Mouse (Mus musculus) embryonic stem cell, embryonic (primary cell): ENCODE results near the gene Sox21.

ENCODE experiments used
- CTCF ChIA-PET, 4 experiments: fragments of 300-600 bp in 2 of 4; fragments of 350-600 bp in 2 of 4; sonication (Branson Sonifier 250); formaldehyde crosslinking; loops; one replicate each; lab custom pipeline; 2022; ENCODE audit warnings: inconsistent platforms in 2 of 4; lab: Charles Lee
- POLR2A ChIA-PET, 4 experiments: fragments of 300-600 bp in 2 of 4; fragments of 350-600 bp in 2 of 4; sonication (Branson Sonifier 250); formaldehyde crosslinking; loops; one replicate each; lab custom pipeline; 2022; ENCODE audit warnings: antibody characterized with exemption in 4 of 4, inconsistent platforms in 1 of 4; lab: Charles Lee

Gene Sox21

DNA sequence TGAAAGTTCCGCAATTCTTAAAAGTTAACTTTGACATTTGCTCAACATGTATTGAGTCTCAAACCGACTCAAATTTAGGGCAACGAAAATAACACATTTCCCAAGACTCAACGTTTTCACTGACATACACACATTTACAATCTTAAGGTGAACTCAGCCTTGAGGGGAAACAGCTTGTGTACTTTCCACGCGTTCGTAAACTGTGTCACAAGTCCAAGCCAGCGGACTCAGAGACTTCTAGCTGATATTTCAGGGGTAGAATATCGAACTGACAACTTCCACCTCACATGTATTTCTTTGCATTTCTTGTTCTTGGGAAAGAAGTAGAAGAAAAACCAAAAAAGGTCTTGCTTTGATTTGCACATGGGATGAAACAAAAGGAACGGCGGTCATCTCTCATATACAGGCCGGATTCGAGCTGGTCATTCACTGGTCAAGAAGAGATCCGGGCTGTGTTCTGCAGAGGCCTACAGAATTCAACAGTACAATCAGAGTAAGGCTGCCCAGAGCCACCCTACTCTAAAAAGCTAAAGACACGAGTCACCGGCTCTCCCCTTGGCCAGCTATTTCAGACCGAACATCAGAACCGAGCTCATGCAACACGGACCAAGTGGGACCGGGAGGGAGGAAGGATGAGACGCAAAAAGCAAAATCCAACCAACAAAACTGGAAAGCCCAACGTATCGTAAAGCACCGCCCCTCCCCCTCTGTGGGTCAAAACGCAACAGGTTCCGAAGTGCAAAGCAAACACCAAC, 2.9 kb downstream of the Sox21 start:
- CTCF ChIA-PET, result no interaction called here
- POLR2A ChIA-PET, result interaction anchor here in 3 of 4 experiments (0.6 to 0.8 kb wide), 3 partner anchors 59 to 435 kb away, joined by 3 to 5 read pairs (median 3); no protein-coding TSS in a partner anchor

DNA sequence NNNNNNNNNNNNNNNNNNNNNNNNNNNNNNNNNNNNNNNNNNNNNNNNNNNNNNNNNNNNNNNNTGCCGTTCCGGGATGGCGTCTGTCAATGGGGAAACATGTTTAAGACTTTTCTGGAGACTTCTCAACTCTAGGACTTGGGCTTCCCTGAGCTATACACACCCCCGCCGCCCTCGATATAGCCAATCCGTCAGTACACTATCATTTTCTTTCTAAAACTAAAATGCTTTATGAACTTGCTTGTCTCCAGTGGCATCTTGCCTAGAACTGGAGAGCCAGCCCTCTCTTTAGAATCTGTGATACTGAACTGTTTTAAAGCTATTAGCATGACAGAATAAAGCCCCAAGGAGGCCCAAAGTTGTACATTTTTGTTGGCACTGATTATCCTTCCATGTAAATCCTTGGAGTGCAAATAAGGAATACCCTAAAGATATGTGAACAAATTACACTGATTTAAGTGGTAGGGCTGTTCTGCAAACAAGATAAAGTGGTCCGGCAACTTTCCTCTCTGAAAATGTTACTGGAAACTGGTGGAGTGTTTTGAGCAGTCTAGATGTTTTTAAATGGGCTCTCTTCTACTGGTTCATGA, 4.4 kb downstream of the Sox21 start:
- ChIA-PET POLR2A (interaction anchor here in 1 of 4 experiments (1.0 kb wide), 1 partner anchor 11 kb away, joined by 3 read pairs; no protein-coding TSS in a partner anchor), CTCF (no interaction called here)

DNA sequence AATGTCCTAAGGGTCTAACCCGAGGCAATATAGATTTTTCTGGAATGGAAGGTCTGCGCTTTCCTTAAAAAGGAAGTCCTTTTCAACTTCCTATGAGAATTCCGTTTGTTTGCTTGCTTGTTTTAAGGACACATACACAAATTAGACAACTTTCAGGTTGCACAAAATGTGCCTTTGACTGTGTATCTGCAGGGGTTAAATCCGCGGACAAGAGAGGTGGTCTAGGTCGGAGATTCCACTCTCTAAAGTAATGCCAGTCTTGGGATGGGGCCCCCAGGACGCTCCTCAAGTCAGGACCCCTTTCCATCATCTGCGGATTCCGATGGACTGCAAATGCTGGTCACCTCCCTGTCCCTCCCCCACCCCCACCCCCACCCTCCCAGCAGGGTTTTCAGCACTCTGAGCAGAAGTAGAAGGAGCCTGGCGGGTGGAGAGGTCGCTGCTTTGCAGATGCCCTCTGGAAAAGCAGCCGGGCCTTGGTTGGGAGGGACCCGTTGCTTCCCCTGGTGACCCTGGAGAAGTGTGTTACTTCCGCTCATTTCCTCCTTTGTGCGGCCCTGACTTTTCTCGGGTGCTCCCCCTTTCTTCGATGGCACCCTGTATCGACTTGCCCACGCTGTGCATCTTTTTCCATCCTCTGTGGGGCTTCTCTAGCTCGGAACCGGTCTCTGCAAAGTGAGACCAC, 10.2 kb downstream of the Sox21 start:
- POLR2A ChIA-PET, result interaction anchor here (0.6 to 3.4 kb wide), 8 partner anchors 10 to 42 kb away, joined by 3 to 14 read pairs (median 4); partner anchors contain the start of gene Sox21 (in 3 of the 4)

DNA sequence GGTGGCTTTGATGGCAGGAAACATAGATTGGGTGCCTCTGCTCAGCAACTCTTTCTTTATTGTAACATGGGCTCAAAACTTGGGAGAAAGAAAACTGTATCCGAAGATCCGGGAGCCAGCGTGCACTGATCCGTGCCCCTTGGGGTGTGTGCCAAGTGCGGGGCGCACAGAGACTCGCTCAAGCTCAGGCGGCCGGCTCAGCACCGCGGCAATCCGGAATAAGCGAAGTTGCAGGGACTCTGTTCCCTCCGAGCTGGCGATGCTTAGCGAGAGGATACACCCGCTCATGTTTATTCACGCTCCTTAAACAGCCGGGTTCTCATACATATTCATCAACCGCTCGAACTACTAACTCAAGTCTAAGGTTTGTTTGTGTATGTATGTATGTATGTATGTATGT, 10.9 kb downstream of the Sox21 start:
- POLR2A ChIA-PET, result interaction anchor here in 3 of 4 experiments (0.6 to 3.4 kb wide), 4 partner anchors 10 to 129 kb away, joined by 3 to 14 read pairs (median 4); partner anchors contain the start of gene Sox21 (in 2 of the 3)
- CTCF ChIA-PET, result interaction anchor here in 2 of 4 experiments (0.6 to 0.8 kb wide), 2 partner anchors 22 to 464 kb away, joined by 4 to 5 read pairs; no protein-coding TSS in a partner anchor

More for the DNA sequence above, 10.2 kb downstream of the Sox21 start:
- CTCF ChIA-PET, result interaction anchor here in 3 of 4 experiments (0.6 to 0.8 kb wide), 6 partner anchors 71 to 604 kb away, joined by 3 to 5 read pairs (median 4); no protein-coding TSS in a partner anchor

GRCm38 (mm10) chr14:118225061-118225743, 11.6 kb downstream of the Sox21 start:
- ChIA-PET CTCF (interaction anchor here in 3 of 4 experiments (0.6 to 0.8 kb wide), 3 partner anchors 21 to 465 kb away, joined by 3 to 5 read pairs (median 4); no protein-coding TSS in a partner anchor), POLR2A (interaction anchor here in 1 of 4 experiments (0.6 to 1.5 kb wide), 3 partner anchors 10 to 128 kb away, joined by 3 to 6 read pairs (median 3); partner anchors contain the start of gene Sox21)

DNA sequence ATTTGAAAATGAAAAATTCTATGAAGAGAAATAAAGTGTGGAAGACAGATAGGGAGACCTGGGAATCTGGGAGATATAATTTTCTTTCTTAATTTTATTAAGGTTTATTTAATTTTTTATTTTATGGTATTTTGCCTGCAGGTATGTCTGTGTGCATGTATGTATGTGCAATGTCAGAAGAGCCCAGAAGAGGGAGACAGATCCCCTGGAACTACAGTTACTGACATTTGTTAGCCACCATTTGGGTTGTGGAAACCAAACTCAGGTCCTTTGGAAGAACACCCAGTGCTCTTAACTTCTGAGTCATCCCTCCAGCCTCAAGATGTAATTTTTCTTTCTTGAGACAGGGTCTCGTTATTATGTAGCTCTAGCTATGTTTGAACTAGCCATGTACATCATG, 15.9 kb downstream of the Sox21 start:
- CTCF ChIA-PET, result interaction anchor here in 1 of 4 experiments (0.6 to 0.9 kb wide), 2 partner anchors 205 to 256 kb away, joined by 3 read pairs; no protein-coding TSS in a partner anchor

DNA sequence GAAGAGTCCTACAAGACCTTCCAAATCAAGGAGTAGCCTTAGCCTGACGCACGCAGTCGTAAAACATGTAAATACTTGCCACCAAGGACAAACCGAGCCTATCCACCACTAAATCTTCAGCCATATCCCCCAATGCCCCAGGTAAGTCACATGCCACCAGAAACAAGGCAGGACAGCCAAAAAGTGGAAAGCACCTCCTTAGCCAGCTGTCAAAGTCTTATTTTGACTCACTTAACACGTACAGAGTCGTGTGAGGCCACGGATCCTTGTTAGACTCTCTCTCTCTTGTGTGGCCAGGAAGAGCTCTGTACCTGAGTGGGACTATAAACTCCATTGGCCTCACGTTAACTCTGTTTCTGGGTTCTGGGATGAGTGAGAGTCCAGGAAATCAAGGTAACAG, 20.0 kb downstream of the Sox21 start:
- POLR2A ChIA-PET, result interaction anchor here in 1 of 4 experiments (1.5 kb wide), 1 partner anchor 22 kb away, joined by 3 read pairs; no protein-coding TSS in a partner anchor
- CTCF ChIA-PET, result interaction anchor here in 1 of 4 experiments (0.6 kb wide), 1 partner anchor 48 kb away, joined by 6 read pairs; no protein-coding TSS in a partner anchor

More for the DNA sequence above, 15.9 kb downstream of the Sox21 start:
- POLR2A ChIA-PET, result interaction anchor here in 2 of 4 experiments (1.2 to 1.5 kb wide), 2 partner anchors 12 to 16 kb away, joined by 3 to 5 read pairs; partner anchors contain the start of gene Sox21 (in 1 of the 2)

DNA sequence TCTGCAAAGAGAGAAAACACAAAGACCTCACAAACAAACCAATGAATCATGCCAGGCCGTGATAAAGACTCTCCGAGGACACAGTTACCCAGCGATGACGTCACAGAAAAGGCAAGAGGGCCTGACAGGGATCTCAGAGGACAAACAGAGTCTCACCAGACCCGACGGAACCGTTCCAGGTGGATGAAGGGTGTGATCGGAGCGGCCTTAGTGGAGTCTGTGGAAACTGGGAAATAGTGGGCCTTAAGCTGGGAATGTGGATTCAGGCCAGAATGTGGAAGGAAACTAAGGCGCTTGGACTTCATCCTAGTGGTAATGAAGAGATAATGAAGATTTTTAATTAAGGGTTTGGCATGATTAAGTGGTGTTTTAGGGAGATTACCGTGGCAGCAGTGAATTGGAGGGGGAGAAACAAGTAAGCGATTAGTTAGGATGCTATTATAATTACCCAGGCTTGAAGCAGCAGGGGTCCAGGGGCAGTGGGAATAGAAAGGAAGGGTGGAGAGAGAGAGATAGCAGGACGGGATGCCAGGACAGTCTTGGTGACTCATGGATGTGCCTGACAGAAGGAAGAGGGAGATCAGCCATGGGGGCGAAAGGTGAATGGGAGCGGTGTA, 24.5 kb downstream of the Sox21 start:
- POLR2A ChIA-PET, result no interaction called here
- CTCF ChIA-PET, result interaction anchor here in 1 of 4 experiments (0.7 kb wide), 1 partner anchor 379 kb away, joined by 4 read pairs; no protein-coding TSS in a partner anchor

GRCm38 (mm10) chr14:118209642-118210041, 27.2 kb downstream of the Sox21 start:
- CTCF ChIA-PET, result interaction anchor here in 1 of 4 experiments (0.5 kb wide), 1 partner anchor 1575 kb away, joined by 3 read pairs; no protein-coding TSS in a partner anchor
- POLR2A ChIA-PET, result no interaction called here

GRCm38 (mm10) chr14:118207347-118207746, 29.5 kb downstream of the Sox21 start:
- ChIA-PET POLR2A (interaction anchor here in 2 of 4 experiments (0.6 to 0.8 kb wide), 2 partner anchors 30 to 514 kb away, joined by 3 to 4 read pairs; partner anchors contain the start of gene Sox21 (in 1 of the 2)), CTCF (interaction anchor here (0.6 to 1.4 kb wide), 36 partner anchors 14 to 1094 kb away, joined by 3 to 9 read pairs (median 4); no protein-coding TSS in a partner anchor)

DNA sequence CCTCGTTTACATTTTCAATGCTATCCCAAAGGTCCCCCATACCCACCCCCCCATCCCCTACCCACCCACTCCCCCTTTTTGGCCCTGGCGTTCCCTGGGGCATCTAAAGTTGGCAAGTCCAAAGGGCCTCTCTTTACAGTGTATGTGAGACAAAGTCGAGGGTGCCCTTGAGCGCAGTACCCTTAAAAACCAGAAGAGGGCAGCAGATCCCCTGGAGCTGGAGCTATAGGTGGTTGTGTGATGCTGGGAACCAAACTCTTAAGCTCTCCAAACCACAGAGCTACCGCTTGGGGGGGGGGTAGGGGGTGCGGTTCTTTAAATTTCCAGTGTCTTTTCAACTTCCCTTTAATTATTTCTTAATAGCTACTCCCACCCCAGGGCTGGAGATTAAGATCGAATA, 33.8 kb downstream of the Sox21 start:
- ChIA-PET POLR2A (interaction anchor here in 3 of 4 experiments (0.6 to 1.6 kb wide), 6 partner anchors 25 to 565 kb away, joined by 3 to 7 read pairs (median 4); no protein-coding TSS in a partner anchor), CTCF (interaction anchor here (0.5 to 1.5 kb wide), 34 partner anchors 8 to 1516 kb away, joined by 3 to 9 read pairs (median 3); no protein-coding TSS in a partner anchor)

DNA sequence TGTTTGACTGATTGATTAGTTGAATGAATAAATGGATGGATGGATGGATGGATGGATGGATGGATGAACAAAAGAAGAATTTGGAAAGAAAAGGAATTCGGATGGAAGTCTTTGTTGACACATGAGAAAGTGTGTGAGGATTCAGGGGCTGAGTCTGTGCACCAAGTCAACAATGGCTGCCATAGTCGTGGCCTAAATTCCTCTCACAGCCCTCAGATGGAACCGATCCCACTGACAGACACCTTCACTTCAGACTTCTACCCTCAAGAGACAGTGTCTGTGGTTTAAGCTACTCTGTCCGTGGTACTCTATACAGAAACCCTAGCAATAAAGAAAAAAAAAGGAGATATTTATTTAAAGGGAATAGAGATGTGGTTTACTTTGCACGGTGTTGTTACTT, 34.8 kb downstream of the Sox21 start:
- ChIA-PET POLR2A (interaction anchor here in 1 of 4 experiments (1.6 kb wide), 1 partner anchor 26 kb away, joined by 5 read pairs; no protein-coding TSS in a partner anchor), CTCF (interaction anchor here in 2 of 4 experiments (0.6 to 1.5 kb wide), 3 partner anchors 12 to 70 kb away, joined by 3 to 6 read pairs (median 4); no protein-coding TSS in a partner anchor)

DNA sequence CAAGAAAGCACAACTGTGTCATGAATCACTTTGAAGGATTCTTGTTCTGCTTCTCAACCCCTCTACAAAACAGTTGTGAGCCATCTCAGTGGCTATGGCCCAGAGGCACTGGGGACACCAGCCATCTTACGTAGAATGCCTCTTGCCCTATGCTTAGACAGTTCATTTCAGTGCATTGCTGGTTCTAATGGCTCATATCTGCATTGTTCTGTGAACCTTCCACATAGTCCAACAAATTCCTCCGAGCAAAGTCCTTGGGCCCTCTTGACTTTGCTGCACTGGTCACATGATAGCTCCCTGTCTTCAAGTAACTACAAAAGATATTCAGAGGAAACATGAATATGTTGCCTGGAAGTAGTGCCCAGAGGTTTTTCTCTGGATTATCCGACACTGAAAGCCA, 36.1 kb downstream of the Sox21 start:
- CTCF ChIA-PET, result interaction anchor here in 1 of 4 experiments (0.7 kb wide), 1 partner anchor 699 kb away, joined by 3 read pairs; no protein-coding TSS in a partner anchor
- POLR2A ChIA-PET, result no interaction called here

- ChIA-PET CTCF (no interaction called here), POLR2A (no interaction called here)
Observed at GRCm38 (mm10) chr14:118197063-118197462, 39.8 kb downstream of the Sox21 start.

DNA sequence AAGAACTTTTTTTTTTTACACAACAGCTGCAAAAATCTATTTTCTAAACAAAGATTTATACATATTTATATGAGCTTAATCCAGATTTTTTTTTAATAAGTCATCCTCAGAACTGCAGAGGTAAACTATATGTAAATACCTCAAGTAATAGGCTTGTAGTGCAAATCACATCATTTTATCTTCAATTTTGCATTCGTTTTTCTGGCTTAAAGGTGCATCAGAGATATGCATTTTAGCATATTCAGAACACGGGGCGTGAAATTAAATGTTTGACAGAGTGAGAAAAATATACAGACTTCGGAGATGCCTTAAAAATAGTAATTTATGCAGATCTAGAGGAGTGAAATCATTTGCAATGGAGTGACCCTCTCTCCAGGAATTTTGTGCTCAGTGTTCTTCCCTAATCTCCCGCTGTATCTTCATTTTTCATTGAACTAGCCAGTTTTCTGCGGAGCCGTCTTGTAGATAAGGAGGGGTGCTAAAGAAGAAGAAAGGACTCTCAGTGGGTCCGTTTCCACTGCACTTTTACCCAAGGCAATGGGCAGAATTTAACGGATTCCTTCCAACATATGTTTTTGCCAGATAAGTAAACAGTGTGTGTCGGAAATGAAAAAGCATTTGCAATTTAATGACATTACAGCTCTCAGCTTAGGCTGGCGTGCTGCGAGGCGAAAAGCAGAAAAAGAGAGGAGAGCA, 42.5 kb downstream of the Sox21 start:
- POLR2A ChIA-PET, result interaction anchor here in 1 of 4 experiments (1.1 to 1.2 kb wide), 2 partner anchors 11 to 17 kb away, joined by 3 read pairs; no protein-coding TSS in a partner anchor

GRCm38 (mm10) chr14:118193663-118194062, 43.2 kb downstream of the Sox21 start:
- CTCF ChIA-PET, result interaction anchor here in 2 of 4 experiments (1.2 to 1.4 kb wide), 3 partner anchors 9 to 36 kb away, joined by 3 to 5 read pairs (median 4); no protein-coding TSS in a partner anchor
- POLR2A ChIA-PET, result interaction anchor here in 1 of 4 experiments (0.6 to 1.1 kb wide), 2 partner anchors 11 to 128 kb away, joined by 3 to 4 read pairs; no protein-coding TSS in a partner anchor

More for the DNA sequence above, 42.5 kb downstream of the Sox21 start:
- CTCF ChIA-PET, result interaction anchor here in 2 of 4 experiments (0.9 to 1.3 kb wide), 2 partner anchors 9 to 13 kb away, joined by 3 to 4 read pairs; no protein-coding TSS in a partner anchor
